Comparison of ENCODE assay signal across 13 mouse cellular contexts in genomic region chr5:91597216-91597615, GRCm38 (mm10).
DNase-seq lines count a peak whose midpoint lies in the region; ATAC-seq lines count a peak whose summit lies in the region.
"Had no signal": no experiment of that assay in that cellular context is flagged by ENCODE, and none has a peak within 500 bp of the region (broad histone marks: within the 10 kb centered on the region; RNA-seq: fewer than 3 reads in every experiment).

No protein-coding gene starts in this region.

- peak; percentile 19 for DNase-seq in embryonic facial prominence, embryonic 11.5 days (ENCODE audit: low spot score)
- DNase-seq in embryonic facial prominence, embryonic 10.5 days (ENCODE audit: low spot score), result no peak
- DNase-seq in neural tube, embryonic 11.5 days (ENCODE audit: low spot score), result no peak
- DNase-seq in neural tube, embryonic 10.5 days (ENCODE audit: extremely low spot score, low spot score), result no peak
- peak; percentile 51 for DNase-seq in mesoderm, embryonic 11.5 days (ENCODE audit: low read depth, low spot score)
- no peak for DNase-seq in layer of hippocampus, postnatal 14 days (ENCODE audit: low spot score in 2 of 2)
- DNase-seq in layer of hippocampus, adult 9-10 months (ENCODE audit: low spot score), result no peak
- no peak for DNase-seq in c-Kit-positive CD71-positive TER-119-positive erythroid progenitor cells, embryonic 14.5 days (ENCODE audit: low spot score)
- DNase-seq: adrenal gland, postnatal 36 days; layer of hippocampus, adult 9-11 months; liver, embryonic 13.5 days had no signal

- ATAC-seq in embryonic facial prominence, embryonic 11.5 days (replicated peaks; ENCODE audit: insufficient number of reproducible peaks, low FRiP score, low TSS enrichment, low read depth), result no peak
- peak; percentile 56 for ATAC-seq in neural tube, embryonic 11.5 days (ENCODE audit: insufficient read depth, low FRiP score, low TSS enrichment)

- H3K27ac ChIP-seq in embryonic facial prominence, embryonic 11.5 days (replicated peaks; ENCODE audit: low read depth, low read length), result no peak overlapping the region
- H3K27ac ChIP-seq in embryonic facial prominence, embryonic 10.5 days (replicated peaks), result no peak overlapping the region
- H3K27ac ChIP-seq in neural tube, embryonic 11.5 days (ENCODE audit: low read depth, low read length), result no peak overlapping the region
- H3K27ac ChIP-seq: forebrain, embryonic 12.5 days; liver, embryonic 13.5 days had no signal

- no peaks in the 10 kb centered on the region; the same call in 1 of the 2 replicates for H3K4me1 ChIP-seq in embryonic facial prominence, embryonic 11.5 days (ENCODE audit: control insufficient read depth, insufficient read depth, low read length)
- H3K4me1 ChIP-seq in embryonic facial prominence, embryonic 10.5 days, result peaks cover 8% of the 10 kb centered on the region
- H3K4me1 ChIP-seq in neural tube, embryonic 11.5 days (ENCODE audit: control insufficient read depth, insufficient read depth, low read length), result no peaks in the 10 kb centered on the region
- H3K4me1 ChIP-seq: liver, embryonic 13.5 days had no signal

- H3K4me3 ChIP-seq in embryonic facial prominence, embryonic 11.5 days (ENCODE audit: low read depth, low read length), result no peak overlapping the region
- no peak overlapping the region for H3K4me3 ChIP-seq in embryonic facial prominence, embryonic 10.5 days
- no peak overlapping the region for H3K4me3 ChIP-seq in neural tube, embryonic 11.5 days (ENCODE audit: low read depth, low read length)
- H3K4me3 ChIP-seq: forebrain, embryonic 12.5 days; liver, embryonic 13.5 days; myocyte had no signal

- no peaks in the 10 kb centered on the region for H3K9me3 ChIP-seq in embryonic facial prominence, embryonic 11.5 days (replicated peaks; ENCODE audit: control insufficient read depth, low read length)
- H3K9me3 ChIP-seq in embryonic facial prominence, embryonic 10.5 days, result no peaks in the 10 kb centered on the region
- H3K9me3 ChIP-seq in neural tube, embryonic 11.5 days (ENCODE audit: control insufficient read depth, low read length), result no peaks in the 10 kb centered on the region
- H3K9me3 ChIP-seq: forebrain, embryonic 12.5 days; liver, embryonic 13.5 days had no signal

- 43% methylated on average over 5 of the region's 5 CpGs for WGBS in embryonic facial prominence, embryonic 11.5 days
- WGBS in embryonic facial prominence, embryonic 10.5 days, result 64% methylated on average over 5 of the region's 5 CpGs
- WGBS in neural tube, embryonic 11.5 days, result 18% methylated on average over 5 of the region's 5 CpGs

- H3K36me3 ChIP-seq in embryonic facial prominence, embryonic 11.5 days (replicated peaks; ENCODE audit: control insufficient read depth, insufficient read depth, low read depth, low read length), result no peaks in the 10 kb centered on the region
- peaks cover 14% of the 10 kb centered on the region for H3K36me3 ChIP-seq in embryonic facial prominence, embryonic 10.5 days (replicated peaks)
- no peaks in the 10 kb centered on the region for H3K36me3 ChIP-seq in neural tube, embryonic 11.5 days (ENCODE audit: control insufficient read depth, insufficient read depth, low read length)
- H3K36me3 ChIP-seq: forebrain, embryonic 12.5 days; liver, embryonic 13.5 days had no signal

- no peak overlapping the region for H3K9ac ChIP-seq in embryonic facial prominence, embryonic 11.5 days (replicated peaks; ENCODE audit: low read length)
- H3K9ac ChIP-seq in neural tube, embryonic 11.5 days (ENCODE audit: low read length), result no peak overlapping the region
- H3K9ac ChIP-seq: forebrain, embryonic 12.5 days; liver, embryonic 13.5 days had no signal

- no peak overlapping the region for H3K4me2 ChIP-seq in embryonic facial prominence, embryonic 11.5 days (ENCODE audit: low read depth, low read length)
- H3K4me2 ChIP-seq in neural tube, embryonic 11.5 days (ENCODE audit: low read depth), result no peak overlapping the region
- H3K4me2 ChIP-seq: forebrain, embryonic 12.5 days; liver, embryonic 13.5 days had no signal

- no peaks in the 10 kb centered on the region for H3K27me3 ChIP-seq in embryonic facial prominence, embryonic 11.5 days (ENCODE audit: control insufficient read depth, insufficient read depth, low read length)
- H3K27me3 ChIP-seq in embryonic facial prominence, embryonic 10.5 days (replicated peaks; ENCODE audit: low read depth, poor library complexity, severe bottlenecking), result no peaks in the 10 kb centered on the region
- H3K27me3 ChIP-seq in neural tube, embryonic 11.5 days (ENCODE audit: control insufficient read depth, insufficient read depth, low read length), result no peaks in the 10 kb centered on the region
- H3K27me3 ChIP-seq: forebrain, embryonic 12.5 days; liver, embryonic 13.5 days had no signal

Comparison
In these comparisons a context has a peak if more than half of its experiments do, and no peak if none do; other contexts are left out.
1. DNase-seq: peak in embryonic facial prominence, embryonic 11.5 days (single experiment) and mesoderm, embryonic 11.5 days (single experiment); none in embryonic facial prominence, embryonic 10.5 days (single experiment), neural tube, embryonic 11.5 days (single experiment), neural tube, embryonic 10.5 days (single experiment), layer of hippocampus, postnatal 14 days (0 of 2), layer of hippocampus, adult 9-10 months (single experiment) and c-Kit-positive CD71-positive TER-119-positive erythroid progenitor cells, embryonic 14.5 days (single experiment).